Mouse (Mus musculus) hematopoietic stem cell, adult 5-6 weeks (primary cell): ENCODE data around the gene Znhit3. TPM values are rescaled to one million over a fixed set of nuclear protein-coding genes. Genes with fewer than 3 reads are reported as not detected.

Source experiments
- ATAC-seq, 2 experiments: fragments of 125-278 bp in 1 of 2; replicated peaks in 1 of 2; 2 replicates each; pipeline ENCODE4 v1.8.0; 2016 to 2017; ENCODE audit warnings: inconsistent platforms in 2 of 2, mild to moderate bottlenecking in 2 of 2, moderate number of reproducible peaks in 2 of 2, low read depth in 1 of 2, moderate TSS enrichment in 1 of 2; ENCODE audit not compliant: low FRiP score in 2 of 2, poor library complexity in 2 of 2, severe bottlenecking in 2 of 2, insufficient read depth in 1 of 2, low TSS enrichment in 1 of 2
- total RNA-seq: library from RNA; stranded (forward); fragments of 172-1452, 232-1000 nt; gene quantifications from 2 replicates; pipeline ENCODE4 v1.2.3, GENCODE M21; 2017

Gene Znhit3
- 26.1 and 41.6 TPM in 2 replicates for total RNA-seq

- peak; percentile 93 to 96 for ATAC-seq
Measured at GRCm38 (mm10) chr11:84916053-84916702, at the start of gene Znhit3. TSS of gene Znhit3 (minus strand) at chr11:84916366.

- ATAC-seq = no peak
Measured at GRCm38 (mm10) chr11:84963556-84963955, 47.4 kb upstream of the Znhit3 start.

GRCm38 (mm10) chr11:84962536-84962935 lies 46.4 kb upstream of the Znhit3 start:
- ATAC-seq = no peak

GRCm38 (mm10) chr11:84961571-84961970 lies 45.4 kb upstream of the Znhit3 start:
- no peak for ATAC-seq

GRCm38 (mm10) chr11:84960780-84961179 lies 44.6 kb upstream of the Znhit3 start:
- ATAC-seq = no peak

- no peak for ATAC-seq
Measured at GRCm38 (mm10) chr11:84960291-84960690, 44.1 kb upstream of the Znhit3 start.

GRCm38 (mm10) chr11:84959701-84960181 lies 43.6 kb upstream of the Znhit3 start:
- no peak for ATAC-seq

- no peak for ATAC-seq
Measured at GRCm38 (mm10) chr11:84959181-84959580, 43.0 kb upstream of the Znhit3 start.

- no peak for ATAC-seq
Measured at GRCm38 (mm10) chr11:84958271-84958630, 42.1 kb upstream of the Znhit3 start.

GRCm38 (mm10) chr11:84957591-84958270 lies 41.6 kb upstream of the Znhit3 start, which contains the start of gene Car4:
TSS of gene Car4 (plus strand) at chr11:84957786.
- 0 out of 4 replicates have a peak, but pooled peaks of 1 of the 2 experiments have one; percentile 29 for ATAC-seq

GRCm38 (mm10) chr11:84957171-84957570 lies 41.0 kb upstream of the Znhit3 start:
- ATAC-seq = no peak

- ATAC-seq = no peak
Measured at GRCm38 (mm10) chr11:84956400-84956799, 40.2 kb upstream of the Znhit3 start.

- no peak for ATAC-seq
Measured at GRCm38 (mm10) chr11:84952611-84953010, 36.4 kb upstream of the Znhit3 start.

GRCm38 (mm10) chr11:84948526-84948925 lies 32.4 kb upstream of the Znhit3 start:
- no peak for ATAC-seq

GRCm38 (mm10) chr11:84948114-84948513 lies 31.9 kb upstream of the Znhit3 start:
- ATAC-seq = no peak

GRCm38 (mm10) chr11:84947206-84947605 lies 31.0 kb upstream of the Znhit3 start:
- no peak for ATAC-seq

GRCm38 (mm10) chr11:84945841-84946240 lies 29.7 kb upstream of the Znhit3 start:
- ATAC-seq = no peak

- ATAC-seq = no peak
Measured at GRCm38 (mm10) chr11:84944639-84945435, 28.7 kb upstream of the Znhit3 start.
